Mouse (Mus musculus) kidney, adult 9 months (tissue): ENCODE data around the gene Hlcs.

Source experiments
- DNase-seq: peaks from one replicate; pipeline ENCODE4 v3.0.0; 2022

The Hlcs gene

DNA sequence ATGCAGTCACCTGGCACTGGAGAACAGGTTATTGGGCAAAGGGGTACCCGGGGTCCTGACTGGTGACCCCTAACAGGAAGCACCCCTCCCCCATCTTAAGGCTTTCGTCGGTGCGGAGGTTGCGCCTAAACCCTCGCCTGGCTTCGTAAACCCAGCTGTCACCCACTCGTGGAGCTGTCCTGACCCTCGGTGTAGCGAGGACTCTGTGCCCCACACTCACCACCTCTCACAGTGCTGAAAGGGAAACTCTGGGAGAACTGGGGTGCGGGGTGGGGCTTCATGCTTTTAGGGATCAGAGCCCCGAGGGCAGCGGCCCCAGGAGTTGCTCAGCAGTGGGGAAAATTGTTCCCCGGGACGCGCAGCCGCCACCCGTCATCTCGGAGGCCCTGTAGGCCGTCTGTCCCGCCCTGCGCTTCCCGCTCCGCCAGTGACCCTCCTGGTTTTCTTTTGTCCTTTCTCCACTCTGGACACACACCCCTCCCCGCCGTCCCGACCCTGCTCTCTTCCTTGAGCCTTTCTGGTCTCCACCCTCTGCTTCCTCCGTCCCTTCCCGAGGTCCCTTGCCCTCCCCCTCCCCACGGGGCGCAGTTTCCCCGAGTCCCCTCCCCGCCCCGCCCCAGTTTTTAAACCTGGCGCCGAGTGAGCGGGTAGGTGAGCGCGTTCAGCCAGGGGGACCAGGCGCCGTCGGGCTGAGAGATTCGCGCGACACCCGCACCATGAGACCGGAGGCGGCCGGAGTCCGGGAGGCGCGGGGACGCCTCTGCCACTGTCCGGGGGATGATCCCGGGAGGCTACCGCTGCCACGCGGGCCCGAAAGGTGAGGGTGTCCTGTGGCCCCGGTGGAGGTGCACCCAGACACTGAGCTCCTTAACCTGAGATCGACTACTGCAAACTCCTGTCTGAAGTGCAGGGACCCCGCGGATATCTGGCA, 14.7 kb upstream of the Hlcs start, which contains the start of gene Ripply3:
TSS of gene Ripply3 (plus strand) at position 640 of the 931 bp plus-strand sequence.
- DNase-seq, result peak; percentile 71

DNA sequence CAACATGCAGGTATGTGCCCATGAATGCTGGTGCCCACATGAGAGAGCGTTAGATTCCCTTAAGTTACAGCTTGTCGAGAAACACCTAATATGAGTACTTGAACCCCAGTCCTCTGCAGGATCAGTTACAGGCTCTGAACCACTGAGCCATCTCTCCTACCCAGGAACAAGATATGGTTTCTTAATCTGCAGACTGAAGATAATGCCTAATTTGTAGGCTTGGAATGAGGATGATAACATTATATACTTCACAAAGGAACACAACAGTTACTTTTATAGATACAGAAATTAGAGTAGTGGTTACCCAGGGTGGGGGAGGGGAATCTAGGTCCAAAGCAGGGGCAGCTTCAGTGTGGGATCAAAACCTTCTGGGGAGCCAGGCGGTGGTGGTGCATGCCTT, 12.6 kb upstream of the Hlcs start:
- DNase-seq, result no peak

DNA sequence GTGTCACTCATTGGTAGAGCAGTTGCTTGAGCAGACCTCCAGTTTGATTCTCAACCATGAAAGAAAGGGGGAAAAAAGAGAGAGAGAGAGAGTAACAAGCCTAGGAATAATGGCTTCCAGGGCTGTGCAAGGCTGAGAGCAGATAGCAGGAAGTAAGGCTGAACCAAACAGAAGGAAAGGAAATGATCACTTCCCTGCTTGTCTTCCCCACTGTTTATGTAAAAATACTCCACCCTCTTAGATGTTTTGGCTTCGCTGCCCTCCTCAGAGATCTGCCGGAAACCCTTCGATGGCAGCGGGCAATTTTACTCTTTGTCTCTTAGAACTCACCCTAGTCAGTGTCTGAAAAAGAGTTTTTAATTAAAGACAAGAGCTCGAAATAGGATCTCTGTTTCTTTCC, 10.3 kb upstream of the Hlcs start:
- peak; percentile 31 for DNase-seq

DNA sequence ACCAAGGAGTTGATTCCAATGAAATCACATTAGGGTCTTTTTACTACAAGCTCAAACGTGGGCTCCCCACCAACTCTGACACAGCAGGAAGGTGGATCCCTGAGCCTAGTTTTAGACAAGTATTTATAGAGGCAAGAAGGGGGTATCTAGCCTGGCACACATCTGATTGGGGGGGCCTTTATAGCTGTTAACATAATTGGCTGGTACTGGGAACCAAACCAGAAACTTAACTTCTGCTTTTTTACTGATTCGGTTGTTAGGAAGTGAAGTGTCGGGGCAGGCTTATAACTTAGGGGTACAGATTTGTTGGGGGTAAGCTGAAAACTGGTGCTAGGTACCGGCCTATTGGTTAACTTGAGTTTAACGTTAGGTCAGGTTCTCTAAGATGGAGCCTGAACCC, 6.9 kb upstream of the Hlcs start:
- no peak for DNase-seq

DNA sequence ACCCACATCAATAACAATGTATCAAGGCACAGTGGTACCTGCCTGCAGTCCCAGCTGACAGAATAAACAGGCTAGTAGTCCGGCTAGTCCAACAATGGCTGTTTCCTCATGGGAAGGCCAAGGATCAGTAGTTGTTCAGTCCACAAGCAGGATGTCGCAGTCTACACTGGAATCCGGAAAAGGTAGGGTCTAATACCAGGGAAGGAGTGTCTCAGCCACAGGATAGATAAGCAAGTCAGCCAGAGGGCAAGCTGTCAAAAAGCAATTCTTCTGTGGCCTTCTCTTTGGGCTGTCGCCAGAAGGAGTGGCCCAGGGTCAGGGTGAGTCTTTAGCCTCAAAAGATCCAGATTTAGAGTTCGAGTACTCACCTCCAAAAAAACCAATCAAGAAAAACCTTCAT, 4.4 kb upstream of the Hlcs start:
- DNase-seq, result peak; percentile 81

DNA sequence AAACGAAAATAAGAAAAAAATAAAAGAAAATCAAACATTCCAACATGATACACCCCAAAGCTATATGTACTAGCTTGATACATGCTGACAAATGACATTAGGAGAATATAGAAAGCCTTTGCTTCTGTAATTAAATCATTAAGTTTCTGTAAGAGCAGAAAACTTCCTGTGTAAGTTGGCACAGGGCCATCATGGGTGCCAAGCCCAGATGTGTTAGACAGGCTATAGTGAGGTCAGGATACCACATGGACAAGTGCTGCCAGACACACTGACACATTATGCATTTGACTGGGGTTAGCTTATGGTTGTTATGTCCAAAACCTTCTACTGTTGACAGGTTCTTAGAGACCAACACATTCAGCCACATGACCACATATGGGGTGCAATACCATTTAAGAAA, 1.8 kb upstream of the Hlcs start:
- no peak for DNase-seq

DNA sequence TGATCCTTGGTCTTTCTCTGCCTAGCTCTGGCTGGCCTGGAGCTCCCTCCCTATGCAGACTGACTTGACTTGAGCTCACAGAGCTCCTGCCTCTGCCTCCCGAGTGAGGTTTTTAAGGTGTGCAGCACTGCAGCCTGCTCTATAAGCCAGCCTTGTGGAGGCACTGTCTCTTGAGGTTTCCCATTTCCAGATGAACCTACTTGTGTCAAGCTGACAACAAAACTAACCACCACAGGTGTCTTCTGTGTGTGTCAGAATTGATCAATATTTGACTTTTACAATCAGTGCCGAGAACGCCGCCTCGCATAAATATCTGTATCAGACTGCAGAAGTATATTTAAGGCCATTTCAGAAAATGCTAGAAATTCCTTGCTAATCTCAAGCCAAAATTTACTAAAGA, 1.3 kb upstream of the Hlcs start:
- DNase-seq, result no peak

DNA sequence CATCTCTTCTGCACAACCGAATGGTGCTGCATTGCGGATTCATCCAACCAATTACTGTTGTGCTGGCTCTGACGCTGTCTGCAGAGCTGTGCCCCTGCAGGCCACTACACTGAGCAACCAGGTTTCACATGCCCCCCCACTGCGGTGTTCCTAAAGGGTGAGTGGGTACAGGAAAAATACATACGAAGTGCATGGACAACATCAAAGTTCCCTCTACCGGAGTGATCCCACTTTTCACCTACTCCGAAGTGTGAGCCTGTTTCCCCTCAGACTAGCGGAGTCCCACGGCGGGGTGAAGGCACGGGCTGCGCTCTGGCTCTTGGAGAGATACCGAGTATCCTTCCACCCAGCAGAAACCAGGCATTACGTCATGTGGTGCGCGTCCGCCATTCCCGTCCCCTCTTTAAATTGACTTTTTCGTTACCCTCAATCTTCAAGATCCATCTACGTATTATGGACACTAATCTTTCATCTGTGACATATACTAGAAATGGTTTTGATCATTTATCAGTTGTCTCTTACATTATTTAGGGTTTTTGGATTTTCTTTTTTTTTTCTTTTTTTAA, 625 bp downstream of the Hlcs start:
- peak; percentile 80 for DNase-seq

DNA sequence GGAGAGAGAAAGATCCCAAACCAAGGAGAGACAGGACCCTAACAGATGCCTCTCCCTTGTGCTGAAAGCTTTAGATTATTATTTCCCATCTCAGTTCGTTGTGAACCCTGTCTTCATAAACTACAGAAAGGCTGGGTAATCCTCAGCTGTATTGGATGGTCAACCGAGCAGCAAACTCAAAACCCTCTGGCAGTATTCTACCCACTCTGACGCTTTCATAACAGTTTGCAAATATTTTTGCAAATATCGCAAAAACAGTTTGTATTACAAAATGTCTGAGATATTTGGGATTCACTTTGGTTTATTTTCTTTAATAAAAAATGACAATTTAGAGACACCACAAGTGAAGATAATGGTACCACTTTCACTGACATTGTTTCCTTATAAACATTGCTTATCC, 1.4 kb downstream of the Hlcs start:
- DNase-seq, result no peak

DNA sequence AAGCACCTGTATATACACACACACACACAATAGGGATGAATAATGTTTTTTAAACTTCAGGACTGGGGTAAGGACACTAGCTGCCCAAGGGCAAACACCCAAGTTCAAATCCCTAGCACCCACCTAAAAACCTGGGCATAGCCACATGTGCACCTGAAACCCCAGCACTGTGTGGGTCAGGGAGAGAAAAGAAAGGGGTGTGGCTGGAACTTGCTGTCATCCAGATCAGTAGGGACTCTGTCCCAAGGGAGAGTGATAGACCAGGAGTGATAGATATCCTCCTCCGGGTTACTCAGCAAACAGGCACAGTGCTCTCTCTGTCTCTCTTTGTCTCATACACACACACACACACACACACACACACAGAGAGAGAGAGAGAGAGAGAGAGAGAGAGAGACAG, 2.0 kb downstream of the Hlcs start:
- no peak for DNase-seq

DNA sequence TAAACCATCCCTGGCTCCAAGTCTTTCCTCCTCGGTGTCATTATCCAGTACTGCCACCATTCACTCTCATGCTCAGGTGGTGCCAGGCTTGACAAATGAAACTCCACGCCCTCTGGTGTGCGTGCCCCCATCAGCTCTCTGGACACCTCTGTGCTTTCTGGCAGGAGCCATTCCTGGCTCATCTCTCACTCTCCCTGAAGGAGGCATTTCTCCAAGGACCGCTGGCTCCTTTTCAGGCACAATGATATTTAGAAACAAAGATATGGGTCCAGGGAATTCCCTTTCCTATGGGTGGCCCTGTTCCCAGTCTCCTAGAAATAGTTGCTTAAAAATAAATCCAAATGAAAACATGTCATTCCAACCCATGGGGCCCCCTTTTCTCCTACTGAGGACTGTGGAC, 4.3 kb downstream of the Hlcs start:
- DNase-seq, result no peak

DNA sequence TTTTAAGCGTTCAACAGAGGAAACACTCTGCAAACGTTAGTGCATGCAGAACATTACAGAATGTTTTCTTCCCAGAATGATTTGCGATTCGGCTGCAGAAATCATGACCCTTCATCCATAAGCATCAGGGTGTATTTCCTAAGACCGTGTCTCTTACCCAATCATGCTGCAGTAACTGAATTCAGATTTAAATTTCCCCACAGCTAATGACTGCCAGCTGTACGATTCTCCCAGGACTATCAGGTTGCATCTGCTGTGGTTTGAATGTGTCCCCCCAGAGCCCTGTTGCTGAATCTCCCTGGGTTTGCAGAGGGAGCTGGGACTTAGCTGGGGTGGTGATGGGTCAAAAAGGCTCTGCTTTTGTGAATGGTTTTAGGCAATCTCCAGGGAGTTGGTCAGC, 5.4 kb downstream of the Hlcs start:
- DNase-seq, result no peak

DNA sequence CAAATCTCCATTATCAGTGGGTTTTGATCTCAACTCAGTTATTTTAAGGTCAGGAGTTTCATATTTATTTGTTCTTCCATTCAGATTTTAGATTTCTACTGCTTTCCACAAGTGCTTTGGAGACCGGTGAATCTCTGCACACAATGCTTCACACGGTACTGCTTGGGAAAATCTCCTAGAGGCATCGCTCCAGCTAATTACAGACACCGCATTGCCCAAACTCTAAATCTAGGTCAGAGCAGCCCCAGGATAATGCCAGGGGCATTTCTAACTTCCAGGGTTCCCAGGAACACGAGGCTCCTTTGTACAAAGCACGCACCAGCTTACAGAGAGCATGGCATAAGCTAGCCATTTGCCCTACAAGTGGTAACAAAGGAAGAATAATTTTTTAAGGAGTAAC, 5.8 kb downstream of the Hlcs start:
- DNase-seq, result no peak

DNA sequence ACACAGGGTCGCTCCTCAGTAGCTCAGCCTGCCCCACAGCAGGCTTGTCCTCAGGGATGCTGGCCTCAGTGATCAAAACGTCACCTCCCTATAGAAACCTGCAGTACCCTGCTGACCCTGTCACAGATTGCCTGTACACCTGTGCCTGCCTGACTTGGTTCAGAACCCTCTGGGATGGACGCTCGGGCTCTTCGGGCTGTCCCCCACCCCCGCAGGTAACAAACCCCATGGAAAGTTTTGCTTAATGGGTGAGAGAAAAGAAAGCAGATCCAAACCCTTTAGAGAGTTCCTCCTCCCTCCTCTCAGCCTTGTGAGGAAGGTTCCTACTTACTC, 10.2 kb downstream of the Hlcs start:
- DNase-seq, result no peak

DNA sequence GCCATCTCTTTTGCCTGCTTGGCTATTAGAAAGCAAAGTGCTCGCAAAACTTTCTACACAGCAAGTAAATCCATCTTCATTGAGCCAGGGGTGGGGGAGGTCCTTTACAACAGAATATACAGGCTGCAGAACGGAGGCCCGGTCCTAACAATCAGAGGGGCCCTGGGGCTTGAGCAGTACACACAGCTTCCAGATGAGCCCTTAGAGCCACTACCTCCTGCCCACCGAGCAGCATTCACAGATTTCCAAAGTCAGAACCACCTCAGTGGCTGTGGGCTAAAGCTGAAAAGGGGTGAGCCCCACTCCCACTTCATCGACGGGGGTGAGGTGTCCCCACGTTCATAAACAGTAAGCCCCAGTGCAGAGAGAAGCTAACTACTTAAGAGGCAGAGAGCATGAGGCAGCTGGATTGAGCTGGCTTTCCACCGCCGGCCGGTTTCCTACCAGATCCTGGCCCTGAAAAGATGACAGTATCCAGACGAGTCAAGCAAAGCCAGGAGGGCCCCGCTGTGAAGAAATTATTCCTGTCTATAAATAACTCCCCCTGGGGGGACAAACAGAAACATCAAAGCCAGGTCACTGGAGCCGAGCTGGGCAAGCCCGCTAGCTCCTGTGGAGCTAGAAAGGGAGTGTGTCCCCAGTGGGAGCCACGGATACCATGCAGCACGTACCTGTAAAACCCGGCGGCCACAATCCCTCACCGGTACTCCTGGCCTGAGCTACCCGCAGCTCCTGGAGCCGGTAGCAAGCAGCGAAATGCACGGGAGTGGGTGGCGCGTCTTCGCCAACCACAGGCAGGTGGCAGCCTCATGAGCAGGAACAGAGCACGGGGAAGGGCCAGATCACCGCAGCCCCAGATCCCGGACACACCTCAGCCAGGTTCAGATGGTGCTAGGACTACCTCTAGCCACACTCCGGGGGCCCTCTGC, 10.8 kb downstream of the Hlcs start:
- DNase-seq, result peak; percentile 44

DNA sequence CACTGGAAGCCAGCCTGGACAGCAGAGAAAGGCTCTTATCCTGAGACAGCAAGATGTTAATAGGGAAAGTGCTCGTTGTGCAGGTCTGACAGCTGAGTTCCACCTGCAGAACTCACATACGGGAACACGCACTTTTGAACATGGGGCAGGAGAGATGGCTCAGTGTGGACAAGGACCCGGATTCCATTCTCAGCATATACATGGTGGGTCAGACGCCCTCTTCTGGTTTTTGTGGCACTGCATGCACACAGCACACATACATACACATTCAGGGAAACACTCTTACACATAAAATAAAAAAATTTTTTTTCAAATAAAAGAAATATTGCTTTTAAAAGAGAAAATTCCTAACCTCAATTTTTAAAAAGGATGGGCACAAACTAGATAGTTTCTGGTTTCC, 11.7 kb downstream of the Hlcs start:
- DNase-seq, result no peak

DNA sequence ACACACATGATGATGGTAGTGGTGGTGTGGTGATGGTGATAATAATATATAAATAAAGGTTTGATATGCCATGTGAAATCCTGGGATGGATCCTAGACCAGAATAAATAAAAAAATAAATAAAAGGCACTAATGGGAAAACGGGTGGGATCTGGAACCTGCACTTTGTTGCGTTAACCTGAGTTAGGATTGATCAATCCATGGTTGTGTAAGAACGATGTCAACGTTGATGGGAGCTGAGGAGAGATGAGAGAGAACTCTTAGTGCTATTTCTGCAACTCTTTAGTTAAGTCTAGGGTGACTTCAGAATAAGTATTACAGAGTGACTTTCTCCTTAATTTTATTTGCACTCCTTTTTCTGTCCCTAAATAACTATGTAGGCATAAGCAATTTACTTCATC, 12.2 kb downstream of the Hlcs start:
- no peak for DNase-seq

DNA sequence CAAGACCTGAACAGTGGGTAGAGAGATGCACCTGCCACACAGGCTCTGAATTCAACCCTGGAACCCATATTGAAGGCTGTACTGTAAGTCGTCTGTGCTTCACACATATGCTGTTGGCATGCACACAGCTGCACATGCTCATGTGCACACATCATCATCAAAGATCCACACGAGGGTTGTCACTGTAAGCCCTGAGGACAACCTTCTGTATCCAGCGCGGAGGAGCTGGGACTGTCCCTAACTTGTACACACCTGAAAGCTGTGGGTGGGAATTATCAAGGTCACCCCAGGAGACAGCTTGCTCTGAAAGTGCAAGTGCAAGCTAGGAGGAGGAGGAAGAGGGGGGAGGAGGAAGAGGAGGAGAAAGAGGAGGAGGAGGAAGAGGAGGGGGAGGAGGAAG, 14.2 kb downstream of the Hlcs start:
- no peak for DNase-seq

DNA sequence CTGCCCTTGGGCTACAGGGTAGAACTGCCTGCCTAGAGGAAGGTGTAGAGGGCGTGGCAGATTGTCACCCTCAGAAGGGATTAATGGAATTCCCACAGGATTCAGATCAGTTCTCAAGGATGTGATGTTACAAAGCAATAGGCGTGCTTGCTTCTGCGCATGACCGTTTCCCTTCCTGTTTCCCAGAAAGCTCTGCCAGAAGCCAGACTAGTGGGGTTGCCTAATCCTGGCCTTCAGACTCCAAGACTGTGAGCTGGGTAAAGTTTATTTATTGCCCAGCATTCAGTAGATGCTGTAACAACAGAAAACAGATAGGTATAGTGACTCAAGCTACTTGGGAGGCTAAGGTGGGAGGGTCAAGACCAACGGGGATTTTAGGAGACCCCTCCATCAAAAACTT, 15.3 kb downstream of the Hlcs start:
- no peak for DNase-seq

DNA sequence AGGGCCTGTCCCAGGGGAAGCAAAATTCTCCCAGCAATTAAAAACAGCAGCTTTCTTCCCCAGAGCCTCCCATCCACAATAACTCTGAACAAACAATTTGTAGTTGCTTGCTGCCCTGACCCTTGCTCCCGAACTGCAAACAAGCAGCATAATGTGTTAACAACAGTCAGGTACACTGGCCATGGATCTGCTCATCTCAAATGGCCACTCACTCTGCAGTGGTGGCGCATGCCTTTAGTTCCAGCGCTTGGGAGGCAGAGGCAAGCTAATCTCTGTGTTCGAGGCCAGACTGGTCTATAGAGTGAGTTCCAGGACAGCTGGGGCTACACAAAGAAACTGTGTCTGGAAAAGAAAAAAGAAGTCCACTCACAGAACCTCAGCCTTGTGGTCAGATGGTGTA, 22.2 kb downstream of the Hlcs start:
- DNase-seq, result no peak

DNA sequence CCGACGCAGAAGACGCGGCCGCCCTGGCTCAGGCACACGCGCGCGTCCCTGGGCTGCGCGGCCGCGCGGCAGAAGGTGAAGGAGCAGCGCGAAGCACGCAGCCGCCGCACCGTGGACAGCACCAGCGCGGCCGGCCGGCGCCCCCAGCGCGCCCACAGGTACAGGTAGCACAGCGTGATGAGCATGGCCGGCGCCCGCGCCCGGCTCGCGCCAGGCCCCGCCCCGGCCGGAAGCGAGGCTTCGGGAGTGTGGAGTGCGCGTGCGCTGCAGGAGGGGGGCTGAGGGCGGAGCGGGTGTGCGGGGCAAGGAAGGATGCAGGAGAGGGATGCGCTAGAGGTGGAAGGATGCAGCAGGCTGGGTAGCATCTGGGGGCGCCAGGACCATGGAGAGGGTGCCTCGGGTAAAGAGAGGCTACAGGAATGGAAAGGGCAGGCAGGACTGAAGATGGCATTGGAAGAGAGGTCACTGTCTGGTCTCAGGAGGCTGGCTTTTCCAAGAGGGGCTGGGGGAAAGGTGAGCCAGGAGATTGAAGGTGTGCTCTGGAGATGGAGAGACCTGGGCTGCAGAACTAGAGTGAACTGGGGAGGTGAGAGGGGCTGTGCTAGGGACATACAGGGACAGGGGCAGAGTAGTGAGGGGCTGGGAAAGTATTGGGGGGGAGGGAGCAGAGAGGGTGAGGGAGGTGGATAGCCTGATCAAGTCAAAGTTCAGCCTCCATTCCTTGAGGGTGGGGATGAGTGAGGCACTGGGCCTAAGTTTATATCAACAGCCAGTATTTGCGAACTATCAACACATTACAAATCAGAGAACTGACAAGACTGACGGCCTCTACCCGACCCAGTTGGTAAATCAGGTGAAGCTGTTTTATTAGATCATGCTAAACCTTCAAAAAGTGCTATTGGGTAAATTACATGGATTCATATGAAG, 23.0 kb downstream of the Hlcs start:
- DNase-seq, result peak; percentile 75
